Mouse (Mus musculus) cerebellum, adult 2 months (tissue): ENCODE measurements around the gene Gm26938.

ENCODE experiments used
- CTCF ChIP-seq: fragments of 200-500 bp; IDR thresholded peaks from 2 replicates; pipeline ENCODE4 v1.5.1; 2011; ENCODE audit warnings: low read depth, mild to moderate bottlenecking, control low read depth, low read length, moderate library complexity, borderline replicate concordance; ENCODE audit not compliant: insufficient read depth
- POLR2A ChIP-seq: fragments of 200-500 bp; IDR thresholded peaks from 2 replicates; pipeline ENCODE4 v1.6.1; 2011; ENCODE audit warnings: low read length, control low read depth, borderline replicate concordance; ENCODE audit not compliant: insufficient read depth

GRCm38 (mm10) chr5:139811677-139812397 is 14.4 kb downstream of the Gm26938 start:
- TF ChIP-seq CTCF (no peak), POLR2A (no peak)
